Mouse (Mus musculus): Measurements from ENCODE around the gene Upf3b. TPM values are rescaled to one million over a fixed set of nuclear protein-coding genes. Genes with fewer than 3 reads are reported as not detected.

The Upf3b gene
- total and polyA plus RNA-seq, 3 experiments = 14.0 to 25.0 TPM; not detected in 1

GRCm38 (mm10) chrX:37119585-37119984, 9.5 kb upstream of the Upf3b start:
- H3K9ac ChIP-seq (ENCODE audit: control insufficient read depth, low read depth, low read length, poor library complexity, severe bottlenecking) = no peak overlapping the region
- H3K4me3 ChIP-seq (ENCODE audit: control insufficient read depth in 1 of 2, insufficient read depth in 1 of 2, low read depth in 2 of 2, low read length in 2 of 2) = no peak overlapping the region
- H3K36me3 ChIP-seq (ENCODE audit: control insufficient read depth in 1 of 2, insufficient read depth in 2 of 2, low read length in 2 of 2) = no peaks in the 10 kb centered on the region
- H3K27ac ChIP-seq (ENCODE audit: control insufficient read depth, low read depth, low read length) = no peak overlapping the region
- H3K9me3 ChIP-seq (replicated peaks; ENCODE audit: insufficient read depth, low read length) = no peaks in the 10 kb centered on the region
- H3K4me1 ChIP-seq (ENCODE audit: control insufficient read depth in 1 of 2, insufficient read depth in 2 of 2, low read length in 2 of 2) = no peaks in the 10 kb centered on the region
- H3K27me3 ChIP-seq (ENCODE audit: control insufficient read depth in 1 of 2, insufficient read depth in 2 of 2, low read length in 2 of 2) = peaks cover 0 to 2% of the 10 kb centered on the region in 2 experiments; a peak in 1 of 4 replicates
- no peaks in the 10 kb centered on the region for H3K79me2 ChIP-seq (ENCODE audit: control insufficient read depth, insufficient read depth, low read length, poor library complexity)
- TF ChIP-seq GABPA (IDR thresholded peaks at IDR 0.05; ENCODE audit: low read depth, low read length) (no peak), ELF1 (IDR thresholded peaks at IDR 0.05; ENCODE audit: low read depth, low read length) (no peak), BHLHE40 (IDR thresholded peaks at IDR 0.05; ENCODE audit: borderline replicate concordance, low read depth, low read length) (no peak), JUND (IDR thresholded peaks at IDR 0.05; ENCODE audit: low read depth, low read length) (no peak), NELFE (IDR thresholded peaks at IDR 0.05; ENCODE audit: low read depth, low read length) (no peak), SMC3 (IDR thresholded peaks at IDR 0.05; ENCODE audit: low read depth, low read length) (no peak), USF1 (IDR thresholded peaks at IDR 0.05; ENCODE audit: low read depth, low read length) (no peak), POLR2A (IDR thresholded peaks at IDR 0.05; ENCODE audit: control insufficient read depth in 1 of 2, insufficient read depth in 1 of 2, low read depth in 1 of 2, low read length in 2 of 2, poor library complexity in 1 of 2) (no peak), CHD1 (IDR thresholded peaks at IDR 0.05; ENCODE audit: low read depth, low read length) (no peak), TBP (IDR thresholded peaks at IDR 0.05; ENCODE audit: low read depth, low read length) (no peak), ZC3H11A (IDR thresholded peaks at IDR 0.05; ENCODE audit: low read depth, low read length) (no peak), TCF12 (IDR thresholded peaks at IDR 0.05; ENCODE audit: low read depth, low read length) (no peak), POLR2AphosphoS5 (IDR thresholded peaks at IDR 0.05; ENCODE audit: borderline replicate concordance, low read depth, low read length) (no peak), RCOR1 (IDR thresholded peaks at IDR 0.05; ENCODE audit: low read depth, low read length) (no peak), UBTF (IDR thresholded peaks at IDR 0.05; ENCODE audit: borderline replicate concordance, insufficient read depth, low read depth, low read length) (no peak), ETS1 (IDR thresholded peaks at IDR 0.05; ENCODE audit: low read depth, low read length) (no peak), MEF2A (IDR thresholded peaks at IDR 0.05; ENCODE audit: extremely low read depth, insufficient replicate concordance, low read depth, low read length, poor library complexity, severe bottlenecking) (no peak)
- DNase-seq (ENCODE audit: low read depth, low spot score) = no peak

GRCm38 (mm10) chrX:37117085-37117484, 7.0 kb upstream of the Upf3b start:
- Histone ChIP-seq H3K4me1 (ENCODE audit: control insufficient read depth in 1 of 2, insufficient read depth in 2 of 2, low read length in 2 of 2) (no peaks in the 10 kb centered on the region), H3K4me3 (ENCODE audit: control insufficient read depth in 1 of 2, insufficient read depth in 1 of 2, low read depth in 2 of 2, low read length in 2 of 2) (no peak overlapping the region), H3K9ac (ENCODE audit: control insufficient read depth, low read depth, low read length, poor library complexity, severe bottlenecking) (no peak overlapping the region), H3K36me3 (ENCODE audit: control insufficient read depth in 1 of 2, insufficient read depth in 2 of 2, low read length in 2 of 2) (no peaks in the 10 kb centered on the region), H3K9me3 (replicated peaks; ENCODE audit: insufficient read depth, low read length) (no peaks in the 10 kb centered on the region), H3K27ac (ENCODE audit: control insufficient read depth, low read depth, low read length) (no peak overlapping the region), H3K79me2 (ENCODE audit: control insufficient read depth, insufficient read depth, low read length, poor library complexity) (no peaks in the 10 kb centered on the region), H3K27me3 (ENCODE audit: control insufficient read depth in 1 of 2, insufficient read depth in 2 of 2, low read length in 2 of 2) (peaks cover 0 to 2% of the 10 kb centered on the region in 2 experiments; a peak in 1 of 4 replicates)
- no peak for DNase-seq (ENCODE audit: low read depth, low spot score)
- TF ChIP-seq ZKSCAN1 (IDR thresholded peaks at IDR 0.05; ENCODE audit: low read depth, low read length) (no peak), MEF2A (IDR thresholded peaks at IDR 0.05; ENCODE audit: extremely low read depth, insufficient replicate concordance, low read depth, low read length, poor library complexity, severe bottlenecking) (no peak), GATA1 (IDR thresholded peaks at IDR 0.05; ENCODE audit: low read depth, low read length) (no peak), MAX (IDR thresholded peaks at IDR 0.05; ENCODE audit: low read length) (no peak), SIN3A (IDR thresholded peaks at IDR 0.05; ENCODE audit: low read length) (no peak), CTCF (IDR thresholded peaks at IDR 0.05 in 2 of 3, conservative IDR thresholded peaks at IDR 0.05 in 1 of 3; ENCODE audit: control insufficient read depth in 1 of 3, insufficient read depth in 1 of 3, low read depth in 2 of 3, low read length in 3 of 3, poor library complexity in 1 of 3, severe bottlenecking in 1 of 3) (no peak), HCFC1 (IDR thresholded peaks at IDR 0.05; ENCODE audit: low read depth, low read length) (no peak), ZMIZ1 (IDR thresholded peaks at IDR 0.05; ENCODE audit: low read depth, low read length) (no peak), MXI1 (IDR thresholded peaks at IDR 0.05; ENCODE audit: low read depth, low read length) (no peak), SMC3 (IDR thresholded peaks at IDR 0.05; ENCODE audit: low read depth, low read length) (no peak), KAT2A (conservative IDR thresholded peaks at IDR 0.05; ENCODE audit: low read depth, low read length) (no peak), MAFK (IDR thresholded peaks at IDR 0.05; ENCODE audit: borderline replicate concordance, low read depth, low read length) (no peak), TAL1 (IDR thresholded peaks at IDR 0.05; ENCODE audit: low read length) (no peak), MAZ (IDR thresholded peaks at IDR 0.05; ENCODE audit: low read depth, low read length) (no peak), USF2 (IDR thresholded peaks at IDR 0.05; ENCODE audit: borderline replicate concordance in 1 of 2, insufficient read depth in 1 of 2, low read depth in 1 of 2, low read length in 2 of 2) (no peak), E2F4 (IDR thresholded peaks at IDR 0.05; ENCODE audit: borderline replicate concordance, low read depth, low read length) (no peak), POLR2A (IDR thresholded peaks at IDR 0.05; ENCODE audit: control insufficient read depth in 1 of 2, insufficient read depth in 1 of 2, low read depth in 1 of 2, low read length in 2 of 2, poor library complexity in 1 of 2) (no peak), MYB (IDR thresholded peaks at IDR 0.05; ENCODE audit: low read depth, low read length) (no peak), GABPA (IDR thresholded peaks at IDR 0.05; ENCODE audit: low read depth, low read length) (no peak)
